Mouse (Mus musculus) brain, embryonic 14.5 days (tissue): ENCODE measurements around the gene Atf7ip2. TPM values are rescaled to one million over a fixed set of nuclear protein-coding genes. Genes with fewer than 3 reads are reported as not detected.
"Not testable (repeated sequence)": the region's sequence is repeated elsewhere in the genome, so short reads cannot be mapped to it uniquely, and the experiment has no call there.

ENCODE experiments used
- DNase-seq: peaks from one replicate; pipeline ENCODE4 v3.0.0-alpha.2; 2011; ENCODE audit warnings: low read depth
- CTCF ChIP-seq: fragments of 200-500 bp; IDR thresholded peaks from 2 replicates; pipeline ENCODE4 v1.5.1; 2012; ENCODE audit warnings: inconsistent platforms, mild to moderate bottlenecking, moderate library complexity, borderline replicate concordance; ENCODE audit not compliant: insufficient read depth, insufficient read length; ENCODE audit errors: extremely low read depth
- POLR2A ChIP-seq: fragments of 200-500 bp; IDR thresholded peaks from 2 replicates; pipeline ENCODE4 v1.6.1; 2012; ENCODE audit warnings: mild to moderate bottlenecking, inconsistent platforms, borderline replicate concordance; ENCODE audit not compliant: poor library complexity, insufficient read depth, insufficient read length, severe bottlenecking; ENCODE audit errors: extremely low read depth
- polyA plus RNA-seq: library from polyadenylated mRNA; depleted of rRNA; stranded (reverse); fragments of >200 nt; gene quantifications from 2 replicates; pipeline ENCODE4 v1.2.3, GENCODE M21; 2012; rRNA removed

Atf7ip2 gene
- polyA plus RNA-seq, 1 experiment = 0.22 TPM

- TF ChIP-seq CTCF (no peak), POLR2A (no peak)
- peak; percentile 25 for DNase-seq
These were observed 61.5 kb downstream of the Atf7ip2 start for GRCm38 (mm10) chr16:10253993-10254392.

- TF ChIP-seq POLR2A = no peak
- peak; percentile 46; the same call in 1 of the 2 replicates for TF ChIP-seq CTCF
- peak; percentile 72 for DNase-seq
These were observed 79.7 kb downstream of the Atf7ip2 start for GRCm38 (mm10) chr16:10272256-10272655.

- TF ChIP-seq CTCF (no peak), POLR2A (no peak)
- no peak for DNase-seq
These were observed 82.0 kb downstream of the Atf7ip2 start for GRCm38 (mm10) chr16:10274465-10274864.

- DNase-seq = not testable (repeated sequence)
These were observed 84.3 kb downstream of the Atf7ip2 start for GRCm38 (mm10) chr16:10276778-10277177.

DNA sequence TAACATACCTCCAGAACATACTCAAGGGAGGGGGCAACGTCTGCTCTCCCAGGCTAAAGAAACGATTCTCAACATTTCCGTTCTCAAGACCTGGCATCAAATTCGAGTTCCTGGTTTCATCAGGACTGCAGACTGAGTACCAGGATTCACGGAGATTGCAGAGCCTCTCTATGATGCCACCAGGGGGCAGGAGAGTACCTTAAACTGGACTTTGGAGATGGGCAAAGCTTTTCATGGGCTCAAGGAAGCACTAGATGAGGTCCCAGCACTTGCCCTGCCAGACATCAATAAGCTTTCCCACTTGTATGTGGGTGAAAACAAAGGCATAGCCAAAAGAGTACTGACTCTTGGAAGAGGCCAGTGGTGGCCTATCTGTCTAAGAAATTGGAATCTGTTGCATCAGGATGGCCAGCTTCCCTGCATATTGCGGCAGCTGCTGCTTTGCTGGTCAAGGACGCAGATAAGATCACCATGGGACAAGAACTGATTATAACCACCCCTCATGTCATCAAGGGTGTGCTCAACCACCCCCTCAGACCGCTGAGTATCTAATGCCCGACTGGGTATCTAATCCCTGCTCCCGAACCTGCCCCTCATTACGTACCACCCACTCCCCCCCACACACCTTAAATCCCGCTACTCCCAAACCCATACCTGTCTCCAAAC lies 87.9 kb downstream of the Atf7ip2 start:
- peak; percentile 86 for DNase-seq
- peak; percentile 81 for TF ChIP-seq CTCF
- no peak for TF ChIP-seq POLR2A

- DNase-seq = no peak
- TF ChIP-seq POLR2A (no peak), CTCF (no peak)
These were observed 89.4 kb downstream of the Atf7ip2 start for GRCm38 (mm10) chr16:10281890-10282289.

GRCm38 (mm10) chr16:10286513-10287268 lies 94.2 kb downstream of the Atf7ip2 start:
- no peak for DNase-seq

GRCm38 (mm10) chr16:10288115-10288514 lies 95.6 kb downstream of the Atf7ip2 start:
- DNase-seq = no peak
- TF ChIP-seq CTCF (no peak), POLR2A (no peak)

More at GRCm38 (mm10) chr16:10286513-10287268, 94.2 kb downstream of the Atf7ip2 start:
- TF ChIP-seq POLR2A (no peak), CTCF (no peak)

DNA sequence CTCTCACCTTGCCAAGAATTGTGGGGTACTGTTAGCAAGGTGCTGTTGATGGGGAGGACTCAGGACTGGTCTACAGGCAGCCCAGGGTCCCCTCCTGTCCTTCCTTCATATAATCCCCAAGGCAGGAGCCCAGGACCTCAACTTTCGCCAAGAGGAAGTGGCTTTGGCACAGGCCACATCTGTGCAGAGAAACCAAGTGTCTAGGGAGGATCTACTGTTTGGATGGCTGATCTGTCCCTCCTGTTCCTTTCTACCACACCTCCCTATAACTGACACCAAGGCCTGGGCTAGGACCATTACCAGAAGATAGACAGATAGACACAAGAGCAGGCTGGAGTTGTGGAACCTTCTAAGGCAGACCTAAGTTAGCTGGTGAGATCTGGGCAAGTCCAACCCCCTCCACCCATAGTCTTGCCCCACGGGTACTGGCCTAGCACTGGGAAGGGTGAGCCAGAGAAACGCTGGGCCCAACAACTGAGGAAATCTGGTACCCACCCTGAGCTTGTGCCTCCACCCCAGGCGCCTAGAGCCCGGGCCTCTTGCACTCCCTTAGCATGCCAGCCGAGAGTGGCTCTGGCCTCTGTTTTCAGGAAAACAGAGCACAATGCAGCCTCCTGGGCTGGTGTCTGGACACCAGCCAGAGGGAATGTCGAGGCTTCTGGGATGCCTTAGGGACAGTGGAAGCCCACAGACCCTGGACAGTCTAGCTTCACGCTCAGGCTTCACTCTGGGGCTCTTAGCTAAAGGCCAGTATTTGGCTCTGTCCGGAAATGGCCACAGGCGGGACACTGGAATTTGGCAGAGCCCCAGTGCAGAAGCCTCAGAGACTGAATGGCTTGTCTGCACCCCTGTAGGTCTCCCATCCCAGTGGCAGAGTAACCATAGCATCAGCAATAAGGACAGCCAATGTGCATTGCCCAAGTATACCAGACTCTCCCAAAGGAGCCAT lies 105.5 kb downstream of the Atf7ip2 start:
- no peak for TF ChIP-seq POLR2A
- TF ChIP-seq CTCF = no peak
- DNase-seq = peak; percentile 9

DNA sequence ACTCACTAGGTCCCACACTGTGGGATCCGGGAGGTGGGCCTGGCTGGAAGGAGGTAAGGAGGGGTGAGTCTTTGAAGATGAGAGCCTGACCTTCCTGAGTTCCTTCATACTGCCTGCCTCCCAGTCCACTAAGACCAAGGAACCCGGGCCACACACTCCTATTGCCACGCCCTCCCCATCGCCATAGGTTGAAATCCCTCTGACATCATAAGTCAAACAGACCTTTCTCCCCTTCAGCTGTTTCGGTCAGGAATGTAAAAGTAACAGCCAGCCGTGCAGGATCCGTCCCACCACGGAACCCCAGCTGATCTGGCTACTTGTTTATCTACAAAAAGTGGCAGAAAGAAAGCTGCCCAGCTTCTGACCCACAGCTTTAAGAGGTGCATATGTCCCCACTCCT lies 107.1 kb downstream of the Atf7ip2 start:
- TF ChIP-seq POLR2A (no peak), CTCF (no peak)
- DNase-seq = no peak

GRCm38 (mm10) chr16:10300231-10301186 lies 108.0 kb downstream of the Atf7ip2 start:
- DNase-seq = no peak
- TF ChIP-seq CTCF = no peak
- no peak for TF ChIP-seq POLR2A

Other genes with a start within 250 kb of the Atf7ip2 start
- gene Grin2a, start 197.2 kb upstream of the Atf7ip2 start, polyA plus RNA-seq = 0.83 and 2.1 TPM in 2 replicates
- gene Rpl39l, start 22.5 kb upstream of the Atf7ip2 start, polyA plus RNA-seq = 1.3 and 2.5 TPM in 2 replicates
- gene Emp2, start 121.3 kb downstream of the Atf7ip2 start, polyA plus RNA-seq = 6.8 and 9.9 TPM in 2 replicates
- gene Tekt5, start 202.8 kb downstream of the Atf7ip2 start, polyA plus RNA-seq = 3.8 and 6.5 TPM in 2 replicates
- 43.1 and 50.7 TPM in 2 replicates for gene Nubp1, start 219.2 kb downstream of the Atf7ip2 start, polyA plus RNA-seq